Mouse (Mus musculus): ENCODE measurements around the gene Cck. TPM values are rescaled to one million over a fixed set of nuclear protein-coding genes. Genes with fewer than 3 reads are reported as not detected.

Gene Cck
- polyA plus RNA-seq (2012; rRNA removed; ENCODE audit: low replicate concordance), result 244 and 468 TPM in 2 replicates

GRCm38 (mm10) chr9:121495529-121495928 is at the start of gene Cck:
Cck (minus strand) TSS chr9:121495694.

Other genes starting within 250 kb of the Cck start
- 0.36 and 1.3 TPM in 2 replicates for gene Ulk4, start 218.5 kb downstream of the Cck start, polyA plus RNA-seq (2012; rRNA removed; ENCODE audit: low replicate concordance)
- gene Trak1, start 198.2 kb downstream of the Cck start, polyA plus RNA-seq (2012; rRNA removed; ENCODE audit: low replicate concordance), result 57.2 and 61.8 TPM in 2 replicates
- 0.19 TPM in 1 of 2 replicates, not detected in the other for gene Lyzl4, start 146.4 kb upstream of the Cck start, polyA plus RNA-seq (2012; rRNA removed; ENCODE audit: low replicate concordance)
- gene Vipr1, start 147.0 kb upstream of the Cck start, polyA plus RNA-seq (2012; rRNA removed; ENCODE audit: low replicate concordance), result 47.6 and 112 TPM in 2 replicates
- 26.9 and 64.4 TPM in 2 replicates for gene Sec22c, start 209.8 kb upstream of the Cck start, polyA plus RNA-seq (2012; rRNA removed; ENCODE audit: low replicate concordance)
- 10.8 and 21.9 TPM in 2 replicates for gene Ss18l2, start 214.6 kb upstream of the Cck start, polyA plus RNA-seq (2012; rRNA removed; ENCODE audit: low replicate concordance)
- 15.7 and 24.4 TPM in 2 replicates for gene Nktr, start 223.5 kb upstream of the Cck start, polyA plus RNA-seq (2012; rRNA removed; ENCODE audit: low replicate concordance)